Mouse (Mus musculus) hindbrain, embryonic 16.5 days (tissue): ENCODE measurements around the gene Gse1. TPM values are rescaled to one million over a fixed set of nuclear protein-coding genes. Genes with fewer than 3 reads are reported as not detected.

Source experiments
- ATAC-seq: fragments of 200-750 bp; cut with Nextera tagmentation; 2 replicates; pipeline ENCODE4 v1.8.0; 2017; ENCODE audit warnings: moderate TSS enrichment, moderate library complexity
- H3K27ac ChIP-seq: fragments of 300-500 bp; sonication (generic); 2 replicates; pipeline ENCODE4 v1.5.1; 2014; ENCODE audit warnings: low read depth, mild to moderate bottlenecking, control low read depth, low read length, moderate library complexity
- H3K27me3 ChIP-seq: fragments of 300-500 bp; sonication (generic); replicated peaks from 2 replicates; pipeline ENCODE4 v1.6.1; 2014; ENCODE audit warnings: low read length; ENCODE audit not compliant: control insufficient read depth, insufficient read depth
- H3K36me3 ChIP-seq: fragments of 300-500 bp; sonication (generic); 2 replicates; pipeline ENCODE4 v1.6.1; 2014; ENCODE audit warnings: mild to moderate bottlenecking, low read length, moderate library complexity, mixed read lengths; ENCODE audit not compliant: control insufficient read depth, insufficient read depth
- H3K4me1 ChIP-seq: fragments of 300-500 bp; sonication (generic); 2 replicates; pipeline ENCODE4 v1.6.1; 2014; ENCODE audit warnings: low read depth, low read length; ENCODE audit not compliant: control insufficient read depth, insufficient read depth
- H3K4me2 ChIP-seq: fragments of 300-500 bp; sonication (generic); 2 replicates; pipeline ENCODE4 v1.6.1; 2014; ENCODE audit warnings: mild to moderate bottlenecking, low read length, control low read depth, moderate library complexity
- H3K4me3 ChIP-seq: fragments of 300-500 bp; sonication (generic); 2 replicates; pipeline ENCODE4 v1.5.1; 2014; ENCODE audit warnings: mild to moderate bottlenecking, low read length, control low read depth, moderate library complexity
- H3K9ac ChIP-seq: fragments of 300-500 bp; sonication (generic); 2 replicates; pipeline ENCODE4 v1.6.1; 2014; ENCODE audit warnings: low read depth, mild to moderate bottlenecking, control low read depth, low read length, moderate library complexity
- H3K9me3 ChIP-seq: fragments of 300-500 bp; sonication (generic); 2 replicates; pipeline ENCODE4 v1.6.1; 2014; ENCODE audit warnings: mild to moderate bottlenecking, low read length, moderate library complexity; ENCODE audit not compliant: control insufficient read depth
- WGBS: fragments of 180-500 bp; shearing (Covaris S2); extraction: QIAGEN DNeasy Blood & Tissue Kit; methylation state at CpG from one replicate; pipeline ENCODE4 v1.1.7; 2014; 5-methylcytosine and 5-hydroxymethylcytosine counted together
- polyA plus RNA-seq: library from polyadenylated mRNA; unstranded; fragments of >200 nt; fragmentation: Nextera tagmentation; extraction: Ambion mirVana; gene quantifications from 2 replicates; pipeline ENCODE4 v1.2.1, GENCODE M21; 2015

The Gse1 gene
- polyA plus RNA-seq, 1 experiment from 2014 or later, result 10.7 TPM

DNA sequence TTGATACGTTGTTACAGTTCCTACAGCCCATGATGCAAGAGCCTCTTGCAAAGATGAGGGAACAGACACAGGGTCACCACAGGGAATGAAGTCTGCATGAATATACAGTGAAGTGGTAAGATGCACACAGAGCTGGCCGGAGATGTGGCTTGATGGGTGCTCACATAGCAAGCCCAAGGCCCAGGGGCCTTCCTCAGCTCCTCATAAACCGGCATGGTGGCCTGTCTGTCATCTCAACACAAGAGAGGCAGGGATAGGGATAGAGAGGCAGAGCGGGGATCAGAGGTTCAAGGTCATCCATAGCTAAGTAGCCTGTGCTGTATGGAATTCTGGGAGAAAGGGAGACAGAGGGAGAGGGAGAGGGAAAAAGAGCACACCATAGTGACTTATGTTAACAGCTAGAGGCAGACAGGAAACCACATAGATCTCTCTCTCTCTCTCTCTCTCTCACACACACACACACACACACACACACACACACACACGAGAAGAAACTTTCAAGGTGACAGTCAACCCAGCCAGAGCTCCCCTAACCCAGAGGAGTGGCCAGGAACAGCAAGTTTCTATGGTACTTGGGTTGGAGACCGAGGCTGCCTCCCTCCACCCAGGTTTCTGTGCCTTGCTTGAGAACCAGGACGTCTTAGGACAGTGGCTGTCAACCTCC lies 175.5 kb downstream of the Gse1 start:
- Histone ChIP-seq H3K9me3 (no peaks in the 10 kb centered on the region), H3K27me3 (no peaks in the 10 kb centered on the region), H3K4me1 (peaks cover 24% of the 10 kb centered on the region), H3K36me3 (no peaks in the 10 kb centered on the region), H3K27ac (no peak overlapping the region), H3K4me2 (no peak overlapping the region), H3K4me3 (no peak overlapping the region), H3K9ac (no peak overlapping the region)
- ATAC-seq, result no peak
- 75% methylated on average over 7 of the region's 7 CpGs for WGBS

DNA sequence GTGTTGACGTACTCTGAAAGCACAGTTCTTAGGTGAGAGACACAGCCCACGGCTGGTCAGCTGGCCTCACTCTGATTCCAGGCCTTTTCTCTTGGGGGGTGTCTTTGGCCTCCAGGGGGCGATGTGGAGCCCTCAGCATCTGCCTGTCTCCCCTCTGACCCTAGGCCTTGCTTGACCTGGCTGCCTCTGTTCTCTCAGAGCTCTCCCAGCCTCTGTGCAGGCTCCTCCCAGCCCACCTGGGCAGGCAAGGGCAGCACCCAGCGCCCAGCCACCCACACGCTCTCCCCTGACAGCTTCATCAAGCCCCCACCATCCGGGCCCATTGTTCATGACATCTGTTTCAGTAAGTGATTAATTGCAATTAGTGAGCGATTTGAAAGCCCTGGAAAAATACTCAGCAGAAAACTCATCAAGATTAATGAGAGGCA lies 176.4 kb downstream of the Gse1 start:
- 28% methylated on average over 7 of the region's 7 CpGs for WGBS
- Histone ChIP-seq H3K4me1 (peaks cover 21% of the 10 kb centered on the region), H3K4me3 (no peak overlapping the region), H3K27ac (peak overlapping the region; percentile 39; the same call in 1 of the 2 replicates), H3K36me3 (no peaks in the 10 kb centered on the region), H3K9me3 (no peaks in the 10 kb centered on the region), H3K27me3 (no peaks in the 10 kb centered on the region), H3K4me2 (no peak overlapping the region), H3K9ac (no peak overlapping the region)
- no peak for ATAC-seq

DNA sequence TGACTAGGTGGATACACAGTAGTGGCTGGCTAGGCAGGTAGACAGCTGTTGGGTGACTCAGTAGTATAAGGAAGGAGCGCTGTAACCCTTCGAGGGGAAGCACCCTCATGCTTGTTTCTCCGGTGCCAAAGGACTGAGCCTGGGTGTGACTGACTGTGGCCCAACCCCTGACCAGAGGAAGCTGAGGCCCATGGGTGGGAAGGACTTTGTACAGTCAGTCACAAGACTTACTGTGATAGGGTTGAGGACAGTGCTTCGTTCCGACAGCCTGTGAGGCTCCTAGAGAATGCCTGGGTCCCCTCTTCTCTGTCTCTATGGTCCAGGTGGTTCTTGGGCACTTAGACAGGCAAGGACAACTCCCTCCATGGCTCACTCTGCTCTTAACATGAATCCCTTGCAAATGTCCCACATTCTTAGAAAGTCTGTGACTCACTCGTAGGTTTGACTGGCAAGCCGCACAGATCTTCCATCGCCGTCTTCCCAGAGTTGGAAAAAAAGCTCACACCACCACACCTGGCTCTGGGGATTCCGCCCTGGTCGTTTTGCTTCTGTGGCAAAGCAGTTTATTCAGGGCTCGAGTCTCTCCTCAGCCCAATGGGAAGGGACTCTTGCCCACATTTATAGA lies 177.9 kb downstream of the Gse1 start:
- Histone ChIP-seq H3K27ac (no peak overlapping the region), H3K4me2 (no peak overlapping the region), H3K36me3 (no peaks in the 10 kb centered on the region), H3K27me3 (no peaks in the 10 kb centered on the region), H3K9me3 (no peaks in the 10 kb centered on the region), H3K4me1 (peaks cover 24% of the 10 kb centered on the region), H3K4me3 (no peak overlapping the region), H3K9ac (no peak overlapping the region)
- no peak for ATAC-seq
- WGBS, result 94% methylated on average over 12 of the region's 12 CpGs

- 9% methylated on average over 9 of the region's 9 CpGs for WGBS
- Histone ChIP-seq H3K36me3 (no peaks in the 10 kb centered on the region), H3K4me2 (no peak overlapping the region), H3K9me3 (no peaks in the 10 kb centered on the region), H3K27me3 (no peaks in the 10 kb centered on the region), H3K9ac (no peak overlapping the region), H3K27ac (no peak overlapping the region; the same call in 1 of the 2 replicates), H3K4me3 (no peak overlapping the region), H3K4me1 (peaks cover 41% of the 10 kb centered on the region)
- ATAC-seq, result peak; percentile 41; the same call in 1 of the 2 replicates
Measured at GRCm38 (mm10) chr8:120407701-120408240, 179.5 kb downstream of the Gse1 start.

GRCm38 (mm10) chr8:120408241-120409215 lies 180.3 kb downstream of the Gse1 start:
- no peaks in the 10 kb centered on the region for H3K36me3 ChIP-seq
- no peaks in the 10 kb centered on the region for H3K27me3 ChIP-seq
- H3K4me3 ChIP-seq, result no peak overlapping the region
- ATAC-seq, result no peak
- H3K4me1 ChIP-seq, result peaks cover 48% of the 10 kb centered on the region
- H3K9ac ChIP-seq, result no peak overlapping the region
- 31% methylated on average over 14 of the region's 14 CpGs for WGBS
- H3K27ac ChIP-seq, result peak overlapping the region; percentile 53
- no peaks in the 10 kb centered on the region for H3K9me3 ChIP-seq
- H3K4me2 ChIP-seq, result no peak overlapping the region; the same call in 1 of the 2 replicates

DNA sequence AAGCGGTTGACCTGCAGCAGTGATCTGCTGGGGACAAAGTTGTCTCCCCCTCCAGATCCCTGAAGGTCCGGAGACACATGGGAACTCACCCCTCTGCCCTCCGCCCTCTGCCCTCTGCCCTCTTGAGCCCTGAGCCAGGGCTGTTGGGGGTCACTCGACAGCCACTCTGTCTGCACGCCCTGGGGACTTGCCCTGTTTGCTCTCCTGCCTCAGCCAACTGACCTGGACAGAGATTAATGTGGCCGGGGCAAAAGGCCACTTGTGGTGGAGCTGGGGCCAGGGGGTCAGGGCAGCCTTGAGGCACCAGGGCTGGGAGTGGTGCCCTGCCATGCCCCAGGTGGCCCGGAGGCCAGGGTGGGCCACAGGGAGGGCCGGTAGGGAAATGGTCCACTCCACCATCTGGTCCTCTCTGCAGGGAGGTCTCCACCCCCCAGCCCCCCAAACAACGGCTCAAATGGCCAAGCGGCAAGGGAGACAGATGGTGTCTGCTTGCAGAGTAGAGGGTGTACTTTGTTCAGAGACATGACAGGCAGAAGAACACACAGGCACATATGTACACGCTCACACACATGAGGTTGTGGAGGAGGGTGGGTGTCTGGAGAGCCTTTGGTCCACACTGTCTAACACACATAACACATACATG lies 181.2 kb downstream of the Gse1 start:
- no peaks in the 10 kb centered on the region for H3K36me3 ChIP-seq
- no peak overlapping the region for H3K4me2 ChIP-seq
- H3K9ac ChIP-seq, result no peak overlapping the region
- no peak for ATAC-seq
- H3K4me3 ChIP-seq, result no peak overlapping the region
- H3K4me1 ChIP-seq, result peaks cover 53% of the 10 kb centered on the region
- H3K27me3 ChIP-seq, result no peaks in the 10 kb centered on the region
- 0 out of 2 replicates have a peak overlapping the region, but pooled peaks have one; percentile 9 for H3K27ac ChIP-seq
- WGBS, result 39% methylated on average over 11 of the region's 11 CpGs
- H3K9me3 ChIP-seq, result no peaks in the 10 kb centered on the region

DNA sequence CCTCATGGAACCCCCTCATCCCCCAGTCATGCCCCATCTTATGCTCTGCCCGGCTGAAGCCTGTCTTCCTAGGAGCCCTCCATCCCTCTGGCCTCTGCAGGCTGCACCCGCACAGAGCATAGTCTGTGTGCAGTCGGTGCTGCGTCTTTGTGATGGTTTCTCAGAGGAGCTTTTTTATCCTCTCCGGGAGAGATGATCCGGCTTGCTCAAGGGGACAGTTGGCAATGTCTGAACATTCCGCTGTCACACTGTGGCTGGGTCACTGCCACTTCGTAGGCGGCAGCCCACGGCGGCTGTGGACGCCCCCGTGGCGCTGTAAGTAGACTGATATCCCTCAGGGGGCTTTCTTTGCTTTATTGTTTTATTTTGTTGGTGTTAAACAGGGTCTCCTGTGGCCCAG lies 182.8 kb downstream of the Gse1 start:
- H3K4me3 ChIP-seq, result no peak overlapping the region
- H3K9ac ChIP-seq, result no peak overlapping the region
- ATAC-seq, result no peak
- H3K27ac ChIP-seq, result no peak overlapping the region
- WGBS, result 21% methylated on average over 14 of the region's 14 CpGs
- no peak overlapping the region for H3K4me2 ChIP-seq
- H3K4me1 ChIP-seq, result peaks cover 61% of the 10 kb centered on the region
- H3K36me3 ChIP-seq, result no peaks in the 10 kb centered on the region
- no peaks in the 10 kb centered on the region for H3K9me3 ChIP-seq
- no peaks in the 10 kb centered on the region for H3K27me3 ChIP-seq

- H3K9ac ChIP-seq, result peak overlapping the region; percentile 33; the same call in 1 of the 2 replicates
- ATAC-seq, result no peak
- H3K36me3 ChIP-seq, result no peaks in the 10 kb centered on the region
- H3K27ac ChIP-seq, result no peak overlapping the region
- H3K4me3 ChIP-seq, result no peak overlapping the region
- peaks cover 69% of the 10 kb centered on the region for H3K4me1 ChIP-seq
- 46% methylated on average over 8 of the region's 8 CpGs for WGBS
- no peaks in the 10 kb centered on the region for H3K9me3 ChIP-seq
- H3K4me2 ChIP-seq, result no peak overlapping the region
- no peaks in the 10 kb centered on the region for H3K27me3 ChIP-seq
Measured at GRCm38 (mm10) chr8:120411862-120412261, 183.6 kb downstream of the Gse1 start.
